Mouse (Mus musculus): ENCODE data around the gene Fbxw10. TPM values are rescaled to one million over a fixed set of nuclear protein-coding genes. Genes with fewer than 3 reads are reported as not detected.

The Fbxw10 gene
- not detected for polyA plus RNA-seq (2014; fragmentation: Illumina TruSeq; extraction: RNeasy Lipid Tissue Mini Kit (QIAGEN cat#74804); ENCODE audit: low read depth, low replicate concordance)

GRCm38 (mm10) chr11:62846961-62847654 lies at the start of gene Fbxw10:
Fbxw10 (plus strand) TSS chr11:62847069.

GRCm38 (mm10) chr11:62820059-62820541 lies 26.8 kb upstream of the Fbxw10 start, which contains the start of gene Trim16:
Trim16 (plus strand) TSS chr11:62820231.

GRCm38 (mm10) chr11:62879220-62880048 lies 32.6 kb downstream of the Fbxw10 start, which contains the start of gene Tvp23b:
Tvp23b (plus strand) TSS chr11:62879455.

Other genes with a start within 250 kb of the Fbxw10 start
- gene Lrrc75a, start 198.5 kb upstream of the Fbxw10 start, polyA plus RNA-seq (2014; fragmentation: Illumina TruSeq; extraction: RNeasy Lipid Tissue Mini Kit (QIAGEN cat#74804); ENCODE audit: low read depth, low replicate concordance) = 0.45 TPM
- gene Mmgt2, start 198.4 kb upstream of the Fbxw10 start, polyA plus RNA-seq (2014; fragmentation: Illumina TruSeq; extraction: RNeasy Lipid Tissue Mini Kit (QIAGEN cat#74804); ENCODE audit: low read depth, low replicate concordance) = 2.1 TPM
- 0.37 TPM for gene Zfp287, start 115.2 kb upstream of the Fbxw10 start, polyA plus RNA-seq (2014; fragmentation: Illumina TruSeq; extraction: RNeasy Lipid Tissue Mini Kit (QIAGEN cat#74804); ENCODE audit: low read depth, low replicate concordance)
- not detected for gene Gm10428, start 94.0 kb upstream of the Fbxw10 start, polyA plus RNA-seq (2014; fragmentation: Illumina TruSeq; extraction: RNeasy Lipid Tissue Mini Kit (QIAGEN cat#74804); ENCODE audit: low read depth, low replicate concordance)
- gene Zfp286, start 57.6 kb upstream of the Fbxw10 start, polyA plus RNA-seq (2014; fragmentation: Illumina TruSeq; extraction: RNeasy Lipid Tissue Mini Kit (QIAGEN cat#74804); ENCODE audit: low read depth, low replicate concordance) = not detected
- 0.11 TPM for gene Trim16, start 26.8 kb upstream of the Fbxw10 start, polyA plus RNA-seq (2014; fragmentation: Illumina TruSeq; extraction: RNeasy Lipid Tissue Mini Kit (QIAGEN cat#74804); ENCODE audit: low read depth, low replicate concordance)
- gene Tvp23b, start 32.4 kb downstream of the Fbxw10 start, polyA plus RNA-seq (2014; fragmentation: Illumina TruSeq; extraction: RNeasy Lipid Tissue Mini Kit (QIAGEN cat#74804); ENCODE audit: low read depth, low replicate concordance) = 46.5 TPM
- gene Cdrt4, start 104.1 kb downstream of the Fbxw10 start, polyA plus RNA-seq (2014; fragmentation: Illumina TruSeq; extraction: RNeasy Lipid Tissue Mini Kit (QIAGEN cat#74804); ENCODE audit: low read depth, low replicate concordance) = not detected
- gene Tekt3, start 214.6 kb downstream of the Fbxw10 start, polyA plus RNA-seq (2014; fragmentation: Illumina TruSeq; extraction: RNeasy Lipid Tissue Mini Kit (QIAGEN cat#74804); ENCODE audit: low read depth, low replicate concordance) = not detected

Measured in liver, adult 10 weeks (tissue).